Mouse (Mus musculus): Measurements from ENCODE around the gene Calhm6. TPM values are rescaled to one million over a fixed set of nuclear protein-coding genes. Genes with fewer than 3 reads are reported as not detected.
A peak's percentile ranks its signal among the peaks of the same experiment; 100 is the strongest.

Calhm6 gene
- not detected for total RNA-seq (2021)
- long read RNA-seq, experiment 1: 0 reads
- long read RNA-seq, experiment 2: 0 reads

GRCm38 (mm10) chr10:34127392-34128378 lies at the start of gene Calhm6:
Gene Calhm6, minus strand, starts transcription at chr10:34127984.
- peak; percentile 46 for DNase-seq
- intact Hi-C loops (cut with DNase I): no loop called here
- TF ChIP-seq CTCF (IDR thresholded peaks at IDR 0.05): no peak
- H3K4me3 ChIP-seq: peak within 1 kb of the TSS; percentile 77
- peak within 1 kb of the TSS; percentile 78 for H3K27ac ChIP-seq

- TF ChIP-seq CTCF (IDR thresholded peaks at IDR 0.05): no peak
- no peak for DNase-seq
- intact Hi-C loops (cut with DNase I): no loop called here
- H3K27ac ChIP-seq: peak overlapping the region; percentile 25; the same call in 1 of the 2 replicates
- H3K4me3 ChIP-seq: no peak overlapping the region
Observed at GRCm38 (mm10) chr10:34175870-34176606, 48.3 kb upstream of the Calhm6 start.

- Histone ChIP-seq H3K4me3 (no peak overlapping the region), H3K27ac (no peak overlapping the region)
- intact Hi-C loops (cut with DNase I): no loop called here
- TF ChIP-seq CTCF (IDR thresholded peaks at IDR 0.05): no peak
- DNase-seq: no peak
Observed at GRCm38 (mm10) chr10:34172663-34173282, 45.0 kb upstream of the Calhm6 start.

- intact Hi-C loops (cut with DNase I): no loop called here
- Histone ChIP-seq H3K4me3 (no peak overlapping the region), H3K27ac (no peak overlapping the region)
- DNase-seq: peak; percentile 30
- no peak for TF ChIP-seq CTCF (IDR thresholded peaks at IDR 0.05)
Observed at GRCm38 (mm10) chr10:34171660-34172059, 43.9 kb upstream of the Calhm6 start.

GRCm38 (mm10) chr10:34171191-34171590 lies 43.4 kb upstream of the Calhm6 start:
- Histone ChIP-seq H3K4me3 (no peak overlapping the region), H3K27ac (no peak overlapping the region)
- DNase-seq: no peak
- TF ChIP-seq CTCF (IDR thresholded peaks at IDR 0.05): no peak
- intact Hi-C loops (cut with DNase I): no loop called here

GRCm38 (mm10) chr10:34166971-34167370 lies 39.2 kb upstream of the Calhm6 start:
- Histone ChIP-seq H3K4me3 (no peak overlapping the region), H3K27ac (no peak overlapping the region)
- DNase-seq: no peak
- no peak for TF ChIP-seq CTCF (IDR thresholded peaks at IDR 0.05)
- intact Hi-C loops (cut with DNase I): no loop called here

GRCm38 (mm10) chr10:34155796-34156554 lies 28.2 kb upstream of the Calhm6 start:
- Histone ChIP-seq H3K27ac (no peak overlapping the region), H3K4me3 (no peak overlapping the region)
- no peak for TF ChIP-seq CTCF (IDR thresholded peaks at IDR 0.05)
- intact Hi-C loops (cut with DNase I): no loop called here
- no peak for DNase-seq

GRCm38 (mm10) chr10:34151827-34152226 lies 24.0 kb upstream of the Calhm6 start:
- TF ChIP-seq CTCF (IDR thresholded peaks at IDR 0.05): peak; percentile 43
- no peak overlapping the region for H3K4me3 ChIP-seq
- intact Hi-C loops (cut with DNase I): no loop called here
- H3K27ac ChIP-seq: no peak overlapping the region
- DNase-seq: no peak

GRCm38 (mm10) chr10:34150454-34150853 lies 22.7 kb upstream of the Calhm6 start:
- Histone ChIP-seq H3K27ac (no peak overlapping the region), H3K4me3 (no peak overlapping the region)
- TF ChIP-seq CTCF (IDR thresholded peaks at IDR 0.05): no peak
- intact Hi-C loops (cut with DNase I): no loop called here
- no peak for DNase-seq

- TF ChIP-seq CTCF (IDR thresholded peaks at IDR 0.05): no peak
- intact Hi-C loops (cut with DNase I): no loop called here
- H3K4me3 ChIP-seq: no peak overlapping the region
- no peak for DNase-seq
- H3K27ac ChIP-seq: no peak overlapping the region
Observed at GRCm38 (mm10) chr10:34149772-34150171, 22.0 kb upstream of the Calhm6 start.

- no peak overlapping the region for H3K4me3 ChIP-seq
- intact Hi-C loops (cut with DNase I): no loop called here
- no peak overlapping the region for H3K27ac ChIP-seq
- no peak for TF ChIP-seq CTCF (IDR thresholded peaks at IDR 0.05)
- DNase-seq: no peak
Observed at GRCm38 (mm10) chr10:34141693-34142092, 13.9 kb upstream of the Calhm6 start.

GRCm38 (mm10) chr10:34139768-34140167 lies 12.0 kb upstream of the Calhm6 start:
- intact Hi-C loops (cut with DNase I): no loop called here
- H3K4me3 ChIP-seq: no peak overlapping the region
- H3K27ac ChIP-seq: no peak overlapping the region
- no peak for TF ChIP-seq CTCF (IDR thresholded peaks at IDR 0.05)
- DNase-seq: no peak

All from gastrocnemius, adult 2 months (tissue).